10 mouse cellular contexts compared by ENCODE assay signal in genomic region chr5:134933281-134933680, GRCm38 (mm10). TPM values are rescaled to one million over a fixed set of nuclear protein-coding genes. Genes with fewer than 3 reads are reported as not detected.
A peak's percentile ranks its signal among the peaks of the same experiment; 100 is the strongest.
DNase-seq lines count a peak whose midpoint lies in the region; ATAC-seq lines count a peak whose summit lies in the region.
"Had no signal": no experiment of that assay in that cellular context is flagged by ENCODE, and none has a peak within 500 bp of the region (broad histone marks: within the 10 kb centered on the region; RNA-seq: fewer than 3 reads in every experiment).

No protein-coding gene starts in this region.

- H3K4me2 ChIP-seq in kidney, embryonic 16.5 days (replicated peaks; ENCODE audit: low read depth, low read length) = peak overlapping the region; percentile 80; the same call in 1 of the 2 replicates
- H3K4me2 ChIP-seq in kidney, embryonic 14.5 days (replicated peaks; ENCODE audit: low read depth, low read length) = no peak overlapping the region
- peak overlapping the region; percentile 93 for H3K4me2 ChIP-seq in embryonic facial prominence, embryonic 13.5 days

- peaks cover 3% of the 10 kb centered on the region; the same call in 1 of the 2 replicates for H3K36me3 ChIP-seq in kidney, embryonic 16.5 days (ENCODE audit: insufficient read depth, low read length)
- no peaks in the 10 kb centered on the region for H3K36me3 ChIP-seq in kidney, embryonic 14.5 days (ENCODE audit: control insufficient read depth, insufficient read depth, low read length)
- peaks cover 27% of the 10 kb centered on the region for H3K36me3 ChIP-seq in embryonic facial prominence, embryonic 13.5 days
- peaks cover 48% of the 10 kb centered on the region for H3K36me3 ChIP-seq in megakaryocyte, embryonic 14.5 days (replicated peaks; ENCODE audit: low read length)

- H3K9me3 ChIP-seq in kidney, embryonic 16.5 days (ENCODE audit: low read length) = no peaks in the 10 kb centered on the region
- H3K9me3 ChIP-seq in kidney, embryonic 14.5 days (ENCODE audit: control insufficient read depth, low read length) = no peaks in the 10 kb centered on the region
- no peaks in the 10 kb centered on the region for H3K9me3 ChIP-seq in embryonic facial prominence, embryonic 13.5 days
- H3K9me3 ChIP-seq in megakaryocyte, embryonic 14.5 days = no peaks in the 10 kb centered on the region

- no peak overlapping the region for H3K9ac ChIP-seq in kidney, embryonic 16.5 days (replicated peaks; ENCODE audit: low read length)
- no peak overlapping the region for H3K9ac ChIP-seq in kidney, embryonic 14.5 days (ENCODE audit: low read depth, low read length)
- no peak overlapping the region for H3K9ac ChIP-seq in embryonic facial prominence, embryonic 13.5 days

- H3K27me3 ChIP-seq in kidney, embryonic 16.5 days (ENCODE audit: insufficient read depth, low read length) = no peaks in the 10 kb centered on the region
- no peaks in the 10 kb centered on the region for H3K27me3 ChIP-seq in kidney, embryonic 14.5 days (ENCODE audit: control insufficient read depth, insufficient read depth, low read length)
- no peaks in the 10 kb centered on the region for H3K27me3 ChIP-seq in embryonic facial prominence, embryonic 13.5 days
- H3K27me3 ChIP-seq in megakaryocyte, embryonic 14.5 days (replicated peaks) = peaks cover 2% of the 10 kb centered on the region

- no peak overlapping the region for H3K27ac ChIP-seq in kidney, embryonic 16.5 days (ENCODE audit: low read length)
- H3K27ac ChIP-seq in kidney, embryonic 14.5 days (ENCODE audit: low read depth, low read length) = no peak overlapping the region
- no peak overlapping the region; the same call in 1 of the 2 replicates for H3K27ac ChIP-seq in embryonic facial prominence, embryonic 13.5 days

- peak overlapping the region; percentile 83; the same call in 1 of the 2 replicates for H3K4me3 ChIP-seq in kidney, embryonic 16.5 days (ENCODE audit: low read length)
- no peak overlapping the region for H3K4me3 ChIP-seq in kidney, embryonic 14.5 days (ENCODE audit: low read length)
- no peak overlapping the region for H3K4me3 ChIP-seq in embryonic facial prominence, embryonic 13.5 days
- H3K4me3 ChIP-seq in megakaryocyte, embryonic 14.5 days (replicated peaks) = peak overlapping the region; percentile 88

- no peak for ATAC-seq in kidney, embryonic 16.5 days (ENCODE audit: low FRiP score, low TSS enrichment)
- no peak for ATAC-seq in kidney, embryonic 14.5 days (ENCODE audit: low FRiP score, low TSS enrichment)
- ATAC-seq in embryonic facial prominence, embryonic 13.5 days (ENCODE audit: insufficient number of reproducible peaks, insufficient read depth, low FRiP score, low TSS enrichment, low read depth) = no peak

- DNase-seq in CD4-positive, CD25-positive, alpha-beta regulatory T cell, adult 2 months (ENCODE audit: low read depth, low spot score) = peak; percentile 71
- no peak for DNase-seq in left cerebral cortex, adult 8-10 months (ENCODE audit: low spot score in 2 of 2)
- no peak for DNase-seq in right cerebral cortex, postnatal 36 days (ENCODE audit: low spot score in 2 of 2)
- DNase-seq in cerebellum, postnatal 10 days = no peak

- H3K4me1 ChIP-seq in kidney, embryonic 16.5 days (ENCODE audit: insufficient read depth, low read length) = 0 out of 2 replicates have a peak, but pooled peaks cover 6% of the 10 kb centered on the region
- H3K4me1 ChIP-seq in kidney, embryonic 14.5 days (ENCODE audit: control insufficient read depth, insufficient read depth, low read length) = no peaks in the 10 kb centered on the region
- peaks cover 5% of the 10 kb centered on the region; the same call in 1 of the 2 replicates for H3K4me1 ChIP-seq in embryonic facial prominence, embryonic 13.5 days
- H3K4me1 ChIP-seq in megakaryocyte, embryonic 14.5 days = peaks cover 64% of the 10 kb centered on the region

- WGBS in kidney, embryonic 16.5 days = 88% methylated on average over 8 of the region's 8 CpGs
- WGBS in kidney, embryonic 14.5 days = 92% methylated on average over 8 of the region's 8 CpGs
- WGBS in embryonic facial prominence, embryonic 13.5 days = 92% methylated on average over 8 of the region's 8 CpGs

RNA-seq across cellular contexts. Expression of gene Mettl27, which starts 1.1 kb away (rescaled TPM):
- 29.6 and 30.7 TPM in 2 replicates for polyA plus RNA-seq in kidney, embryonic 16.5 days (2015; fragmentation: Nextera tagmentation; extraction: Ambion mirVana)
- 19.4 and 26.6 TPM in 2 replicates for polyA plus RNA-seq in kidney, embryonic 14.5 days (2014; fragmentation: Nextera tagmentation; extraction: Ambion mirVana)
- polyA plus RNA-seq in embryonic facial prominence, embryonic 13.5 days (2015; fragmentation: Nextera tagmentation; extraction: Ambion mirVana) = 21.1 and 21.4 TPM in 2 replicates
- 18.7 and 34.3 TPM in 2 replicates for polyA plus RNA-seq in megakaryocyte, embryonic 14.5 days (2012; ENCODE audit: insufficient read depth, low replicate concordance)
- total RNA-seq in left cerebral cortex, adult 8-10 months (2022) = 10 to 100 TPM in 3 of 4 experiments, 1 to 10 TPM in 1; 9.7 to 11.5 (median 11.1) TPM

RNA-seq across cellular contexts. Expression of gene Cldn4, which starts 13.5 kb away (rescaled TPM):
- polyA plus RNA-seq in kidney, embryonic 16.5 days (2015; fragmentation: Nextera tagmentation; extraction: Ambion mirVana) = 63.1 and 64.7 TPM in 2 replicates
- 73.4 and 76.1 TPM in 2 replicates for polyA plus RNA-seq in kidney, embryonic 14.5 days (2014; fragmentation: Nextera tagmentation; extraction: Ambion mirVana)
- 21.0 and 22.9 TPM in 2 replicates for polyA plus RNA-seq in embryonic facial prominence, embryonic 13.5 days (2015; fragmentation: Nextera tagmentation; extraction: Ambion mirVana)
- polyA plus RNA-seq in megakaryocyte, embryonic 14.5 days (2012; ENCODE audit: insufficient read depth, low replicate concordance) = not detected in 2 replicates
- not detected for total RNA-seq in left cerebral cortex, adult 8-10 months (2022)
- total RNA-seq: hematopoietic stem cell, adult 5-6 weeks had no signal

RNA-seq across cellular contexts. Expression of gene Cldn13, which starts 18.0 kb away (rescaled TPM):
- polyA plus RNA-seq in kidney, embryonic 16.5 days (2015; fragmentation: Nextera tagmentation; extraction: Ambion mirVana) = 0.99 and 1.2 TPM in 2 replicates
- 0.20 and 0.24 TPM in 2 replicates for polyA plus RNA-seq in kidney, embryonic 14.5 days (2014; fragmentation: Nextera tagmentation; extraction: Ambion mirVana)
- 0.39 and 2.8 TPM in 2 replicates for polyA plus RNA-seq in embryonic facial prominence, embryonic 13.5 days (2015; fragmentation: Nextera tagmentation; extraction: Ambion mirVana)
- not detected in 2 replicates for polyA plus RNA-seq in megakaryocyte, embryonic 14.5 days (2012; ENCODE audit: insufficient read depth, low replicate concordance)
- total RNA-seq in left cerebral cortex, adult 8-10 months (2022) = not detected
- polyA plus RNA-seq: small intestine, adult 2 months had no signal

RNA-seq across cellular contexts. Expression of gene Tmem270, which starts 26.7 kb away (rescaled TPM):
- not detected in 2 replicates for polyA plus RNA-seq in kidney, embryonic 16.5 days (2015; fragmentation: Nextera tagmentation; extraction: Ambion mirVana)
- not detected in 2 replicates for polyA plus RNA-seq in kidney, embryonic 14.5 days (2014; fragmentation: Nextera tagmentation; extraction: Ambion mirVana)
- polyA plus RNA-seq in embryonic facial prominence, embryonic 13.5 days (2015; fragmentation: Nextera tagmentation; extraction: Ambion mirVana) = not detected in 2 replicates
- not detected in 2 replicates for polyA plus RNA-seq in megakaryocyte, embryonic 14.5 days (2012; ENCODE audit: insufficient read depth, low replicate concordance)
- not detected for total RNA-seq in left cerebral cortex, adult 8-10 months (2022)
- total RNA-seq: hematopoietic stem cell, adult 5-6 weeks had no signal
- polyA plus RNA-seq: small intestine, adult 2 months had no signal

RNA-seq across cellular contexts. Expression of gene Cldn3, which starts 52.7 kb away (rescaled TPM):
- 67.7 and 69.2 TPM in 2 replicates for polyA plus RNA-seq in kidney, embryonic 16.5 days (2015; fragmentation: Nextera tagmentation; extraction: Ambion mirVana)
- 47.0 and 54.7 TPM in 2 replicates for polyA plus RNA-seq in kidney, embryonic 14.5 days (2014; fragmentation: Nextera tagmentation; extraction: Ambion mirVana)
- polyA plus RNA-seq in embryonic facial prominence, embryonic 13.5 days (2015; fragmentation: Nextera tagmentation; extraction: Ambion mirVana) = 14.8 and 26.4 TPM in 2 replicates
- 0.64 and 3.8 TPM in 2 replicates for polyA plus RNA-seq in megakaryocyte, embryonic 14.5 days (2012; ENCODE audit: insufficient read depth, low replicate concordance)
- total RNA-seq in left cerebral cortex, adult 8-10 months (2022) = under 1 TPM in 2 of 4 experiments, not detected in 2; 0.50 to 0.93 TPM
- total RNA-seq: hematopoietic stem cell, adult 5-6 weeks had no signal

Comparison
In these comparisons a context has a peak if more than half of its experiments do, and no peak if none do; other contexts are left out.
1. H3K4me3 ChIP-seq: peak in kidney, embryonic 16.5 days (single experiment) and megakaryocyte, embryonic 14.5 days (single experiment); none in kidney, embryonic 14.5 days (single experiment) and embryonic facial prominence, embryonic 13.5 days (single experiment).
2. RNA of gene Cldn4, which starts 13.5 kb away (polyA plus RNA-seq): 73.4 to 76.1 TPM in kidney, embryonic 14.5 days, 63.1 to 64.7 TPM in kidney, embryonic 16.5 days and 21.0 to 22.9 TPM in embryonic facial prominence, embryonic 13.5 days; not detected in megakaryocyte, embryonic 14.5 days; every median in the first group is over 10 times any median in the second.